Mouse (Mus musculus): ENCODE results near the gene Hivep2. TPM values are rescaled to one million over a fixed set of nuclear protein-coding genes. Genes with fewer than 3 reads are reported as not detected.

The Hivep2 gene
- 10 to 100 TPM; 23.5 to 25.2 TPM for total RNA-seq (2021)

- DNase-seq: peak; percentile 62 to 75
- intact Hi-C loops (cut with DNase I): loop anchor here (2.0 kb wide), 6 partner anchors 17 to 401 kb away; partner anchors contain the start of gene Aig1
Observed at GRCm38 (mm10) chr10:13965974-13966829, at the start of gene Hivep2. Gene Hivep2 (plus strand): TSS chr10:13966075.

DNA sequence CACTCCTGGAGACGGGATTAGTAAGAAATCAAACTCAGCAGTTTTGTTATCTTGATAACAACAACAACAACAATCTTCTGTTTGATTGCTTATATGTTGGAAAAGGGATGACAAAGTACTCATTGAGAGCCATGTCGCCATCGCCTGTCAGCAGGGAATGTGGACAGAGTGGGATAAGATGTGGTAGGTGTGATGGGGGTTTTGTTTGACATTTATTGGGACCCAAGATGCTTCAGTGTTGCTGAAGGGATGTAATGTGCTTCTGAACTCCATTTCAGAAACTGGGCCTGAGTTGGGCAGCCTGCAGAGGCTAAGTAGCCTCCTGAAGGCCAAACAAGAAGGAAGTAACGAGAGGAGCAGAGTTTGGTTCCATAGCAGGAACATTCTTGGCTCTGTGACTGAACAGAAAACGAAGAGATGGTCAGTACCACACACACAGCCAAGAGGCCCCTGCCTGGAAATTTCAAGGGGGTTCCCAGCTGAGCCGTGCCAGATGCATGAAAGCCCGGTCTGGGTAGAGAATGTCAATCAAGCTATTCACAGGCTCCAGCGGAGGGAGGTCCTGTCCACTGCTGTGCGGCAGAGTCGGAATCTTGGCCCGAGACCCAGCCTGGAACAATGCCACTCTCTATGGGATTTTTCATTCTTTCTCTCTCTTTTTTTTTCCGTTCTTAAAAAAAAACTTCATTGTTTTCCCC is 49.1 kb upstream of the Hivep2 start:
- peak; percentile 35 to 48 for DNase-seq
- intact Hi-C loops (cut with DNase I): no loop called here

DNA sequence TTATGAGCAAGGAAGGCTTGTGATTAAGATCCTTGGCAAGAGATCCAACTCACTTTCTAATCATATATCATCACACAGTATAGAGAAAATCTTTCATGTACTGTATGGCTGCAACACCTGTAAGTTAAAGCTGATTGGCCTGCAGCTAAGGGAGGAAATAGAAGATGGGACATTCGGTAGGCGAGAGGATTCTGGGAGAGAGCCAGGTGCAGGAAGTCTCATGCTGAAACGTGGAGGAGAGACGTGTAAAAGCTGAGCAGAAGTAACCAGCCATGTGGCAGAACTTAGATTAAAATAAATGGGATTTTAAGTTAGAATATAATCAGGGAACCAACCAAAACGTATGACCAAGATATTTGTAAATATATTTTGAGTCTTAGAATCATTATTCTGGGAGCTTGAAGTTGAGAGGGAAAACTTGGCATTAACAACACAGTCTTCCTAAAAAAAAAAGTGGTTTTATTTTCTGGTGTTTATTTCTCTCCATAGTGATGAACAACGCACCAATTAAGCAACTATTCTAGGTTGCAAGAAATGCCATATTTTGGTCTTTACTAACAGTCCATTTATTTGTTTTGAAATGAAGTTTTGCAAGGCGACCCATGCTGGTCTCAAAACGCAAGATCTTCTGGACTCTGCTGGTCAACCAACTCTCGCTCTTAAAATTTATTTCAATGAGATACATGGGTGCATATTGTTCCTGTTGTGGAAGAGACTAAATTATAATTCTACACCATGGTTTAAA is 44.1 kb upstream of the Hivep2 start:
- intact Hi-C loops (cut with DNase I): no loop called here
- DNase-seq: no peak

- intact Hi-C loops (cut with DNase I): no loop called here
- DNase-seq: no peak
Observed at GRCm38 (mm10) chr10:13929306-13929705, 36.6 kb upstream of the Hivep2 start.

- DNase-seq: no peak
- intact Hi-C loops (cut with DNase I): no loop called here
Observed at GRCm38 (mm10) chr10:13932147-13932546, 33.7 kb upstream of the Hivep2 start.

DNA sequence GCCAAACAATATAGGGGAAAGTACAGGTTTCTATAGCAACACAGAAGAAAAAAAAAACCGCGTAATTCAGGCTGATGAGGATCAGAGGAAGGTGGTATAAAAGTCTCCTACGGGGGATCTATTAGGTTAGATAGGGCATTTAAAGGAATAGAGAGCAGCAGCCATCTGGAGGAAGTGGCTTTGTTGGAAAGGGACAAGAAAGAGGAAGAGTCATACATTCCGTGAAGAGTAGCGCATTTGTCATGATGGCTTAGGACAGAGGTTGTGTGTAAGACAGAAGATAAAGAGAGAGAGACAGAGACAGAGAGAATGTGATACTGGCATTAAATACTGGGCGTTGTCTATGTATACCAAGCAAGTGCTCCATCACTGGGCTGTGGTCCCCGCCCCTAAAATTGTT is 32.6 kb upstream of the Hivep2 start:
- intact Hi-C loops (cut with DNase I): no loop called here
- no peak for DNase-seq

DNA sequence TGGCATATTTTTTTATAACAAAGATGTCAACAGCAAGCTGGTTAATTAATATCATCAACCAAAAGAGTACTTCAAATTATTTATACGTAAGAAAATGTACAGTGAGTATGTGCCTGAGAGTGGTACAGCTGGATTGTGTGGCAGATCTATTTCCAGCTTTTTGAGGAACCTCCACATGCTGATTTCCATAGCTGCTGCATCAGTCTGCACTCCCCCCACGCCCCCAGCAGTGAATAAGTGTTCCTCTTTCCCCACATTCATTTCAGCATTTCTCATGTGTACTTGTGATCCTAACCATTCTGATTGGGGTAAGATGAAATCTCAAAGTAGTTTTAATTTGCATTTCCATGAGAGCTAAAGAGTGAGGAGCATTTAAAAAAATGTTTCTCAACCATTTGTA is 30.2 kb upstream of the Hivep2 start:
- DNase-seq: no peak

DNA sequence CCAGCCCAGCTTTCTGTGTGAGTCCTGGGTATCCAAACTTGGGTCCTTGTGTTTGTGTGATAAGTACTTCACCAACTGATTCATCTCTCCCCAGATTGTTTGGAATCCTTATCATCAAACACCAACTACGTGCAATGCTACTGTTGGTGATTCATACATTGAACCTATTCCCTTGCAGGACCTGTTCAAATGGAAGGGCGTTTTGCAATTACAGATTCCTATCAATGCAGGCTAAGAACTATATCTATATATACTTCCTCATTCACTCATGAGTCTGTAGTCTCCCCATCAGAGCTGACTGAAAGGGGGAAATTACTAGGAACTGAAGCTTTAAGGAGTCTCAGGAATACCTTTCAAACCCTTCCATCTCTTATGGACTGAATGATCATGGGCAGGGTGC is 24.5 kb upstream of the Hivep2 start:
- DNase-seq: no peak
- intact Hi-C loops (cut with DNase I): no loop called here

More for the DNA sequence above, 30.2 kb upstream of the Hivep2 start:
- intact Hi-C loops (cut with DNase I): no loop called here

DNA sequence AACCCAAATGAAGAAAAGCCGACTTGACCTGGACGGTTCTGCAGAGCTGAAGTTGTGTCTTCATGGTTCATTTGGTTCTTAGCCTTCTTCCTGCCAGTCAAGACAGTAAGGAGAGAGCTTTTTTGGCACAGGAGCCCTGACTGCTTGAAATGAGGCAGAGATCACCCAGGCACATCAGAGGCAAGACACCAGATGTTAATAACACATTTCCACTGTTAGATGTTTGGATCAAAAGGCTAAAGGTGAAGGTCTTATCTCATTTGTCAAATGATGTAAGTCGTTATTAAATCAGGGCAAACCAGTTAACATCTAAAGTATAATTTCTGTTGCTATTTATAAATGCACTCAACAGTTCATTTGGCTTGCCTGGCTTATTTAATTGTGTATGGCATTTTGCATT is 22.2 kb upstream of the Hivep2 start:
- intact Hi-C loops (cut with DNase I): no loop called here
- no peak for DNase-seq

- no peak for DNase-seq
Observed at GRCm38 (mm10) chr10:13946498-13946897, 19.4 kb upstream of the Hivep2 start.

DNA sequence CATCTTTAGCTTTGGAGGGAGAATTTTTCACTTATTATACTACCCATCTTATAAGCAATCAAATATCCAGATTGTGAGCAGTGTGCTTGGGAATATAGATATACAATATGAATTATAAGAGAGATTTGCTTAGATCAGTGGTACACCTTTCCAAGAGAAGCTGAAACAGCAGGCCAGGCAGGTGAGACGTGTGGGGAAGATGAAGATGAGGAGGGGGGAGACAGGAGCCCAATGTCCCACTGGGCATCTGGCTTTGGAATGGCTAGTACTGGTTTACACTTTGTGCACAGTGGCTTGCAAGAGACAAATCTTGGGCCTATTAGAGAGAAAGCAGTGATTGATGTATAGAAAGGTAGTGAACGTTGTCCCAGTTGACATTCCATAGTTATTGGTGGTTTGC is 2.9 kb upstream of the Hivep2 start:
- no peak for DNase-seq
- intact Hi-C loops (cut with DNase I): no loop called here

More at GRCm38 (mm10) chr10:13946498-13946897, 19.4 kb upstream of the Hivep2 start:
- intact Hi-C loops (cut with DNase I): no loop called here

DNA sequence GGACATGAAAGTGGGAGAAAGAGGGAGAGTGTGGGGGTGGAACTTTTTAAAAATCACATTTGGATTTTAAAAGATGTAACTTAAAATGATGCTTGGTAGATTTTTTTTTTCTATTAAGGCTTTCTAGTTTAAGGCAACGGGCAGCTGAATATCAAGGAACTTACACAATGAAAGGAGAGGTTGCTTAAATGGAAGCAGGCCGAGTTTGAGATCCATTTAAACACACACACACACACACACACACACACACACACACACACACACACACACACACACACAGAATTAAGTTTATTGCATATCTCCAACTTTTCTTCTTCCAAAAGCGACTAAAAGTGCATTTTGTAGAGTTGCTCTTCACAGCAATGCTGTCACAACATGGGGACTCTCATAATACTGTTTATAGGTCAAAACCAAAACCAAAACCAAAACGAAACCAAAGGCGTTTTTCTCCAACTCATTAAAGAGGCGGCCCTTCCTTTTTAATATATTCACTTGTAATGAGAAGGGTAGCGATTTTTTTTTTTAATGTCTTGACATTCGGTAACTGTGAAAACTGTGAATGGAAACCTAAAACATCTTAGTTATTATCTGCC is 1.9 kb upstream of the Hivep2 start:
- intact Hi-C loops (cut with DNase I): loop anchor here (2.0 kb wide), 2 partner anchors 55 to 95 kb away; partner anchors contain the start of gene Aig1
- no peak for DNase-seq

GRCm38 (mm10) chr10:13964501-13965281 is 1.2 kb upstream of the Hivep2 start:
- peak; percentile 90 to 95 for DNase-seq
- intact Hi-C loops (cut with DNase I): loop anchor here (2.0 kb wide), 2 partner anchors 54 to 96 kb away; partner anchors contain the start of gene Aig1

- intact Hi-C loops (cut with DNase I): loop anchor here (2.0 kb wide), 2 partner anchors 53 to 97 kb away; partner anchors contain the start of gene Aig1
- peak; percentile 85 to 91 for DNase-seq
Observed at GRCm38 (mm10) chr10:13965316-13965973, 430 bp upstream of the Hivep2 start.

DNA sequence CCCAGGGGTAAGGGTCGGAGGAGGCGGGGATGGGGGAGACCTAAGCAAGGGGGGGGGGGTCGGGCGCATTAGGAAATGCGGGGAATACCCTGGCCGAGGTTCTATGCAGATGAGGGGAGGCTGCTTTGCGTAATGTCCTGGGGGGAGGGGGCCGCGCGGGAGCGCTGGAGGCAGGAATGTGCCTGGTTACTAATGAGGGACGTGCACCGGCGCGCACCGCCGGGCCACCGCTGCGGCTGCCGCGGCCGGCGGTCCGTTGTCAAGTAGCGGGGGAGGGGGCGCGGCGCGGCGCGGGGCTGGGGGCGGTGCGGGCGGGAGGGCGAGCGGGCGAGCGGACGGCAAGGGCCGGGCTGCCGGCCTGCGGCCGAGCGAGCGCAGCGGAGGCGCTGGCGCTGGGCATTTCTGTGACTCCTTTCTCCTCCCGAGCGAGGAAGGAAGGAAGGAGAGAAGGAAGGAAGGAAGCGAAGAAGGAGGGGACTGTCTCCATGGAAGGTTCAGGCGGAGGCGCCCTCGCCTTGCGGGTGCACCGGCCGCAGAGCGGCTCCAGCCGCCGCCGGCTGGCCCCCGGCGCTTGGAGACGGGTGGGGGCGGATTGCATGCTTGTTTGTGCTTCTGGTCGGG is 1.1 kb downstream of the Hivep2 start:
- intact Hi-C loops (cut with DNase I): loop anchor here (1.0 to 2.0 kb wide), 5 partner anchors 16 to 402 kb away; no protein-coding TSS in a partner anchor

GRCm38 (mm10) chr10:13967451-13968233 is 1.8 kb downstream of the Hivep2 start:
- DNase-seq: peak; percentile 87 to 89
- intact Hi-C loops (cut with DNase I): loop anchor here (1.0 to 2.0 kb wide), 5 partner anchors 15 to 403 kb away; no protein-coding TSS in a partner anchor

More for the DNA sequence above, 1.1 kb downstream of the Hivep2 start:
- peak; percentile 74 to 79 for DNase-seq

GRCm38 (mm10) chr10:13968234-13968555 is 2.3 kb downstream of the Hivep2 start:
- DNase-seq: no peak
- intact Hi-C loops (cut with DNase I): no loop called here

GRCm38 (mm10) chr10:13968989-13969388 is 3.1 kb downstream of the Hivep2 start:
- intact Hi-C loops (cut with DNase I): no loop called here
- DNase-seq: no peak

All from heart, postnatal 36 days (tissue).